Mouse (Mus musculus): ENCODE data around the gene Surf4. TPM values are rescaled to one million over a fixed set of nuclear protein-coding genes. Genes with fewer than 3 reads are reported as not detected.

Surf4 gene
- 67.4 TPM for total RNA-seq (2023)

GRCm38 (mm10) chr2:26933304-26934055, at the start of gene Surf4, which contains the start of gene Stkld1:
TSS of gene Surf4 (minus strand) at chr2:26933928.
TSS of gene Stkld1 (plus strand) at chr2:26934047.

DNA sequence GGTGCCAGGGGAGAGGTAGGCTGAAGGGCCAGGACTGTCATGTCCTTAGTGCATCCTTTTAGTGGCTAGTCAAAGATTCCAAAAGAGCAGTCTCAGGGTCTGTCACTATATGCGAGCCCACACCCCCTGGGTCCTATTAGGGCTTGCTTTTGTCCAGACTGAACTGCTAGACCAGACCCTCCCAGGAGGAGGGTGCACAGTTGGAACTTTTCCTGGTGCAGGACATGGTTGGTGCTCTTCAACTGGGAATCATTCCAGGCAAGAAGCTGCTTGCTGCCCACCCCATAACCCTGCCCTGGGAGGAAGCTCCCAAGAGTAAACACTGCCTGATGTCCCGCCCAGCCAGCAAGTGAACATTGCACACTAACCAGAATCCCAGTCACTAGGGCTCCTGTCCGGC, 39.4 kb upstream of the Surf4 start, which contains the start of gene Adamts13:
Gene Adamts13 (plus strand): TSS at position 301 of the 400 bp plus-strand sequence.

GRCm38 (mm10) chr2:26963923-26964723, 30.4 kb upstream of the Surf4 start, which contains the start of gene Rexo4:
TSS of gene Rexo4 (minus strand) at chr2:26964386.

GRCm38 (mm10) chr2:26915927-26916728, 17.6 kb downstream of the Surf4 start, which contains the start of the genes Surf2 and Surf1:
TSS of gene Surf2 (plus strand) at chr2:26916367.
TSS of gene Surf1 (minus strand) at chr2:26916530.

GRCm38 (mm10) chr2:26910124-26910993, 23.4 kb downstream of the Surf4 start, which contains the start of the genes Med22 and Rpl7a:
TSS of gene Med22 (minus strand) at chr2:26910677.
TSS of gene Rpl7a (plus strand) at chr2:26910764.

DNA sequence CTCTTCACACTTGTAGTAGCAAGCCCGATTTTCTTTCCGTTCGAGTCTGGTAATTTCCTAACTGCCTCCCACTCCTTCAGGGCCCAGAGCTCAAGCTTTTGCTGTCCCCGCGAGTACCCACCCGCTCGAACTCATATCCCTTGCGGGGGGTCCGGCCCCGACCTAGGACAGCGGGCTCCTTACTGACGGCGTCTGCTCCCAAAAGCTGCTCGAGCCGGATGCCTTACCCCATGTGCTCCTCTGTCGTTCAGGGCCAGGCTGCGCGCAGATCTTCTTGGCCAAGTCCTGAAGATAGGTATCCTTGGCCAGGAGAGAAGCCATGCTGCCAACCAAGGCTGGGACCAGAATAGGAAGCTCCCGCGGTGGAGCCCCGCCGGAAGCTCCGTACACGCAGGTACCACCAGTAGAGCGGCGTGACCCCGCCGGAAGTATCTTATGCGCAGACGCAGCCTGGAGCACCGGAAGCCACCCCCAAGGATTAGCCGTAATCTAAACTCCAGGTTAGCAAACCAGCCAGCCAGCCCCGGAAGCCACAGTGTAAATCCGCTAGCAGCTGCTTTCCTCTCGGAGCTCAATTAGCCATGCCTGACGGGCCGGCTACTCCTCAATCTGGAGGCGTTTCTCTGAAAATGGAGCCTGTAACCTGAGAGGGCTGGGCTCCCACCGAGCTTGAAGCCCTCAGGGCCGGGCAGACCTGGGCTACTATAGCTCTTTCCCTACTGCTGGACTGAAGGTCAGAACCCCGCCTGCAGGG, 31.1 kb downstream of the Surf4 start, which contains the start of gene Surf6:
Gene Surf6 (minus strand): TSS at position 413 of the 754 bp plus-strand sequence.

Other genes with a start within 250 kb of the Surf4 start
- not detected for gene Abo, start 68.9 kb downstream of the Surf4 start, total RNA-seq (2023)
- 56.4 TPM for gene Surf6, start 31.0 kb downstream of the Surf4 start, total RNA-seq (2023)
- 16.5 TPM for gene Med22, start 23.3 kb downstream of the Surf4 start, total RNA-seq (2023)
- gene Rpl7a, start 23.2 kb downstream of the Surf4 start, total RNA-seq (2023): 977 TPM
- 55.3 TPM for gene Surf2, start 17.6 kb downstream of the Surf4 start, total RNA-seq (2023)
- gene Surf1, start 17.4 kb downstream of the Surf4 start, total RNA-seq (2023): 52.4 TPM
- not detected for gene Stkld1, start 119 bp upstream of the Surf4 start, total RNA-seq (2023)
- gene Rexo4, start 30.5 kb upstream of the Surf4 start, total RNA-seq (2023): 57.3 TPM
- gene Adamts13, start 39.5 kb upstream of the Surf4 start, total RNA-seq (2023): not detected
- gene Cacfd1, start 76.0 kb upstream of the Surf4 start, total RNA-seq (2023): 27.3 TPM
- 2.4 TPM for gene Slc2a6, start 94.1 kb upstream of the Surf4 start, total RNA-seq (2023)
- not detected for gene Mymk, start 138.3 kb upstream of the Surf4 start, total RNA-seq (2023)
- gene Adamtsl2, start 145.5 kb upstream of the Surf4 start, total RNA-seq (2023): 0.58 TPM
- gene Fam163b, start 208.6 kb upstream of the Surf4 start, total RNA-seq (2023): not detected
- not detected for gene Dbh, start 231.3 kb upstream of the Surf4 start, total RNA-seq (2023)